ENCODE assay signal across 8 mouse cellular contexts in the genomic region with DNA sequence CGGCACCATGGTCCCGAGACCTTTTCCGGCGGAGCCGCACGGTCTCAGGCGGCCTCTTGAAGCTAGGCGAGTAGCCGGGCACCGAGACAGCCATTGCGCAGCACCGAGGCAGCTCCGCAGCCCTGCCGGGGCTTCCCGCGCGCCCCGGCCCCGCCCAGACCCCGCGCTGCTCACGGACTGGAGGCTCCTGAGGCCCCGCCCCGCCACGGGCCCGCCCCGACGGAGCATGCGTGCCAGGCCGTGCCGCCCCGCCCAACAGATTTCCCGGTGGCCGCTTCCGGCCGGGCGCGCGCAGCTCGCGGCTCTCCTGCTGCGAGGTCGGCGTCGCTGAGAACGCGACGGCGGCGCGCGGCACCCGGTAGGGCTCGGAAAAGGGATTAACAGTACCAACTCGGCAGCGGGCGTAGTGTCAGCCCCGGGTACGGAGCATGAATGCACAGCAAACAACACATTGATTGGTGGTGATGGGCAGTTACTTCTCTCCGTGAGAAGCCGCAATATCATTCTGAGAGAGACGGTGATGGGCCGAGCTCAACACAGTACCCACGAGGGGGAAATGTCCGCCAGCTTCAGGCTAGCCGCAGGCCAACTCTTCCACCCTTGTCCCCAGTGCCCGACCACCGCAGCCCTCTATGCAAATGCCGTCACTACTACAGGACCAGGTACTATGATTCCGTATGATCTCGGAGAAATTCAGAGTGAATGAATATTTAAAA. TPM values are rescaled to one million over a fixed set of nuclear protein-coding genes. Genes with fewer than 3 reads are reported as not detected.
DNase-seq lines count a peak whose midpoint lies in the region; ATAC-seq and TF ChIP-seq lines count a peak whose summit lies in the region.

TSS of gene Donson (minus strand) at position 152 of the 716 bp plus-strand sequence.

- peak; percentile 99 for ATAC-seq in embryonic facial prominence, embryonic 15.5 days (ENCODE audit: insufficient number of reproducible peaks, low FRiP score, low TSS enrichment, low read depth)
- peak; percentile 99 for ATAC-seq in kidney, embryonic 14.5 days (ENCODE audit: low FRiP score, low TSS enrichment)
- peak; percentile 98 for ATAC-seq in limb, embryonic 14.5 days (ENCODE audit: low FRiP score, low read depth)
- ATAC-seq in midbrain, embryonic 16.5 days: peak; percentile 99

- no peak for TF ChIP-seq CTCF in bone marrow macrophage, adult 2 months (IDR thresholded peaks at IDR 0.05; ENCODE audit: low read depth, low read length)
- no peak for TF ChIP-seq CTCF in spleen, adult 2 months (IDR thresholded peaks at IDR 0.05; ENCODE audit: extremely low read depth, insufficient read depth, insufficient read length, insufficient replicate concordance)

- H3K9ac ChIP-seq in embryonic facial prominence, embryonic 15.5 days: peak within 1 kb of the TSS; percentile 95
- peak within 1 kb of the TSS; percentile 86 for H3K9ac ChIP-seq in kidney, embryonic 14.5 days (ENCODE audit: low read depth, low read length)
- H3K9ac ChIP-seq in limb, embryonic 14.5 days (ENCODE audit: low read depth, low read length, severe bottlenecking): peak within 1 kb of the TSS; percentile 87
- peak within 1 kb of the TSS; percentile 91 for H3K9ac ChIP-seq in midbrain, embryonic 16.5 days (ENCODE audit: low read depth, low read length)

- peak within 1 kb of the TSS; percentile 78 for H3K27ac ChIP-seq in bone marrow macrophage, adult 2 months (ENCODE audit: insufficient read depth, low read depth, low read length)
- peak within 1 kb of the TSS; percentile 83 for H3K27ac ChIP-seq in embryonic facial prominence, embryonic 15.5 days (replicated peaks)
- H3K27ac ChIP-seq in kidney, embryonic 14.5 days (ENCODE audit: low read depth, low read length): peak within 1 kb of the TSS; percentile 67
- H3K27ac ChIP-seq in limb, embryonic 14.5 days (replicated peaks; ENCODE audit: low read depth, low read length): peak within 1 kb of the TSS; percentile 59
- H3K27ac ChIP-seq in midbrain, embryonic 16.5 days (ENCODE audit: low read length): peak within 1 kb of the TSS; percentile 91
- peak within 1 kb of the TSS; percentile 94 for H3K27ac ChIP-seq in spleen, adult 2 months (ENCODE audit: insufficient read depth, low read length)

- no peaks in the 10 kb centered on the region for H3K27me3 ChIP-seq in embryonic facial prominence, embryonic 15.5 days
- H3K27me3 ChIP-seq in kidney, embryonic 14.5 days (ENCODE audit: control insufficient read depth, insufficient read depth, low read length): no peaks in the 10 kb centered on the region
- no peaks in the 10 kb centered on the region for H3K27me3 ChIP-seq in limb, embryonic 14.5 days (ENCODE audit: control insufficient read depth, insufficient read depth, low read length)
- no peaks in the 10 kb centered on the region for H3K27me3 ChIP-seq in midbrain, embryonic 16.5 days (ENCODE audit: control insufficient read depth, insufficient read depth, low read depth, low read length)
- H3K27me3 ChIP-seq in spleen, adult 2 months (ENCODE audit: control insufficient read depth, insufficient read depth, low read length): no peaks in the 10 kb centered on the region

- DNase-seq in B cell, adult 2 months: peak; percentile 95 to 96
- DNase-seq in heart, adult 9 months (ENCODE audit: low spot score in 2 of 2): peak; percentile 91 to 92
- peak; percentile 91 for DNase-seq in limb, embryonic 14.5 days (ENCODE audit: low spot score)
- peak; percentile 81 to 95 for DNase-seq in spleen, adult 2 months (ENCODE audit: low read depth in 1 of 2, low spot score in 2 of 2)

- TF ChIP-seq POLR2A in bone marrow macrophage, adult 2 months (IDR thresholded peaks at IDR 0.05; ENCODE audit: borderline replicate concordance, low read depth, low read length): no peak
- TF ChIP-seq POLR2A in limb, embryonic 14.5 days (IDR thresholded peaks at IDR 0.05; ENCODE audit: borderline replicate concordance, extremely low read depth, insufficient read depth, insufficient read length): peak; percentile 73; the same call in 1 of the 2 replicates
- TF ChIP-seq POLR2A in spleen, adult 2 months (IDR thresholded peaks at IDR 0.05; ENCODE audit: low read depth, low read length): peak; percentile 62

- no peaks in the 10 kb centered on the region for H3K9me3 ChIP-seq in embryonic facial prominence, embryonic 15.5 days (replicated peaks)
- H3K9me3 ChIP-seq in kidney, embryonic 14.5 days (ENCODE audit: control insufficient read depth, low read length): no peaks in the 10 kb centered on the region
- H3K9me3 ChIP-seq in limb, embryonic 14.5 days (ENCODE audit: control insufficient read depth, low read length): no peaks in the 10 kb centered on the region
- H3K9me3 ChIP-seq in midbrain, embryonic 16.5 days (replicated peaks; ENCODE audit: control insufficient read depth, low read length, poor library complexity, severe bottlenecking): no peaks in the 10 kb centered on the region

- H3K4me1 ChIP-seq in bone marrow macrophage, adult 2 months (ENCODE audit: control insufficient read depth, insufficient read depth, low read length): peaks cover 21% of the 10 kb centered on the region
- H3K4me1 ChIP-seq in embryonic facial prominence, embryonic 15.5 days: peaks cover 13% of the 10 kb centered on the region
- H3K4me1 ChIP-seq in kidney, embryonic 14.5 days (ENCODE audit: control insufficient read depth, insufficient read depth, low read length): peaks cover 16% of the 10 kb centered on the region
- H3K4me1 ChIP-seq in limb, embryonic 14.5 days (ENCODE audit: control insufficient read depth, insufficient read depth, low read length): peaks cover 8% of the 10 kb centered on the region; the same call in 1 of the 2 replicates
- H3K4me1 ChIP-seq in midbrain, embryonic 16.5 days (ENCODE audit: control insufficient read depth, insufficient read depth, low read length): peaks cover 16% of the 10 kb centered on the region
- H3K4me1 ChIP-seq in spleen, adult 2 months (ENCODE audit: control insufficient read depth, insufficient read depth, insufficient read length): peaks cover 8% of the 10 kb centered on the region

- H3K36me3 ChIP-seq in embryonic facial prominence, embryonic 15.5 days: peaks cover 20% of the 10 kb centered on the region; the same call in 1 of the 2 replicates
- peaks cover 25% of the 10 kb centered on the region for H3K36me3 ChIP-seq in kidney, embryonic 14.5 days (ENCODE audit: control insufficient read depth, insufficient read depth, low read length)
- H3K36me3 ChIP-seq in limb, embryonic 14.5 days (ENCODE audit: control insufficient read depth, insufficient read depth, low read length): peaks cover 21% of the 10 kb centered on the region
- H3K36me3 ChIP-seq in midbrain, embryonic 16.5 days (ENCODE audit: control insufficient read depth, insufficient read depth, low read length): peaks cover 21% of the 10 kb centered on the region
- H3K36me3 ChIP-seq in spleen, adult 2 months (ENCODE audit: control insufficient read depth, insufficient read depth, low read length): peaks cover 5% of the 10 kb centered on the region

- peak within 1 kb of the TSS; percentile 92 for H3K4me2 ChIP-seq in embryonic facial prominence, embryonic 15.5 days (replicated peaks)
- H3K4me2 ChIP-seq in kidney, embryonic 14.5 days (replicated peaks; ENCODE audit: low read depth, low read length): peak within 1 kb of the TSS; percentile 87
- H3K4me2 ChIP-seq in limb, embryonic 14.5 days (replicated peaks; ENCODE audit: low read depth, low read length, severe bottlenecking): peak within 1 kb of the TSS; percentile 86
- H3K4me2 ChIP-seq in midbrain, embryonic 16.5 days (ENCODE audit: low read length): peak within 1 kb of the TSS; percentile 82

- H3K4me3 ChIP-seq in bone marrow macrophage, adult 2 months (ENCODE audit: insufficient read depth, low read length): peak within 1 kb of the TSS; percentile 78
- peak within 1 kb of the TSS; percentile 93 for H3K4me3 ChIP-seq in embryonic facial prominence, embryonic 15.5 days (replicated peaks)
- peak within 1 kb of the TSS; percentile 93 for H3K4me3 ChIP-seq in kidney, embryonic 14.5 days (ENCODE audit: low read length)
- H3K4me3 ChIP-seq in limb, embryonic 14.5 days (replicated peaks; ENCODE audit: low read length): peak within 1 kb of the TSS; percentile 90
- peak within 1 kb of the TSS; percentile 96 for H3K4me3 ChIP-seq in midbrain, embryonic 16.5 days (ENCODE audit: low read depth, low read length)
- peak within 1 kb of the TSS; percentile 95 for H3K4me3 ChIP-seq in spleen, adult 2 months (ENCODE audit: extremely low read depth, insufficient read depth, insufficient read length)

- under 1% methylated on average over 68 of the region's 71 CpGs for WGBS in embryonic facial prominence, embryonic 15.5 days
- WGBS in kidney, embryonic 14.5 days: under 1% methylated on average over 65 of the region's 71 CpGs
- WGBS in limb, embryonic 14.5 days: under 1% methylated on average over 43 of the region's 71 CpGs
- under 1% methylated on average over 64 of the region's 71 CpGs for WGBS in midbrain, embryonic 16.5 days
- under 1% methylated on average over 71 of the region's 71 CpGs for WGBS in spleen, adult 2 months

RNA-seq across cellular contexts. Expression of gene Donson, which starts in this region (rescaled TPM):
- polyA plus RNA-seq in bone marrow macrophage, adult 2 months (2012; ENCODE audit: insufficient read depth, insufficient read length, missing spikeins): 12.2 and 14.5 TPM in 2 replicates
- 18.2 and 19.0 TPM in 2 replicates for polyA plus RNA-seq in embryonic facial prominence, embryonic 15.5 days (2015; fragmentation: Nextera tagmentation; extraction: Ambion mirVana)
- 21.1 and 25.6 TPM in 2 replicates for polyA plus RNA-seq in kidney, embryonic 14.5 days (2014; fragmentation: Nextera tagmentation; extraction: Ambion mirVana)
- 28.4 and 33.2 TPM in 2 replicates for polyA plus RNA-seq in limb, embryonic 14.5 days (2012; rRNA removed)
- polyA plus RNA-seq in limb, embryonic 14.5 days (2014; fragmentation: Nextera tagmentation; extraction: Ambion mirVana): 19.8 and 22.8 TPM in 2 replicates
- 19.2 and 20.4 TPM in 2 replicates for polyA plus RNA-seq in midbrain, embryonic 16.5 days (2015; fragmentation: Nextera tagmentation; extraction: Ambion mirVana)
- polyA plus RNA-seq in spleen, adult 2 months (2012; rRNA removed): 13.1 and 22.0 TPM in 2 replicates

Comparison
In these comparisons a context has a peak if more than half of its experiments do, and no peak if none do; other contexts are left out.
1. Peak in every context shown above with its lines: DNase-seq, ATAC-seq, H3K4me3 ChIP-seq and H3K27ac ChIP-seq.